Mouse (Mus musculus) spleen, postnatal 0 days (tissue): Measurements from ENCODE around the gene Gab3. TPM values are rescaled to one million over a fixed set of nuclear protein-coding genes. Genes with fewer than 3 reads are reported as not detected.

Source experiments
- polyA plus RNA-seq: library from polyadenylated mRNA; unstranded; fragments of >200 nt; fragmentation: Nextera tagmentation; extraction: Ambion mirVana; gene quantifications from 2 replicates; pipeline ENCODE4 v1.2.1, GENCODE M21; 2015

Gab3 gene
- polyA plus RNA-seq: 3.2 and 3.9 TPM in 2 replicates

GRCm38 (mm10) chrX:75084774-75085508 lies at the start of gene Gab3:
Gab3 (minus strand) TSS chrX:75085458.

GRCm38 (mm10) chrX:75130467-75131160 lies 45.4 kb upstream of the Gab3 start, which contains the start of gene Mpp1:
Mpp1 (minus strand) TSS chrX:75131016.

GRCm38 (mm10) chrX:75095369-75096162 lies 10.3 kb upstream of the Gab3 start, which contains the start of gene Dkc1:
Dkc1 (plus strand) TSS chrX:75095854.

Other genes starting within 250 kb of the Gab3 start
- not detected in 2 replicates for gene Gm5936, start 248.3 kb downstream of the Gab3 start, polyA plus RNA-seq
- 119 and 123 TPM in 2 replicates for gene Dkc1, start 10.4 kb upstream of the Gab3 start, polyA plus RNA-seq
- gene Mpp1, start 45.6 kb upstream of the Gab3 start, polyA plus RNA-seq: 88.0 and 88.3 TPM in 2 replicates
- not detected in 2 replicates for gene Smim9, start 78.3 kb upstream of the Gab3 start, polyA plus RNA-seq